9 mouse cellular contexts compared by ENCODE assay signal in the genomic region with DNA sequence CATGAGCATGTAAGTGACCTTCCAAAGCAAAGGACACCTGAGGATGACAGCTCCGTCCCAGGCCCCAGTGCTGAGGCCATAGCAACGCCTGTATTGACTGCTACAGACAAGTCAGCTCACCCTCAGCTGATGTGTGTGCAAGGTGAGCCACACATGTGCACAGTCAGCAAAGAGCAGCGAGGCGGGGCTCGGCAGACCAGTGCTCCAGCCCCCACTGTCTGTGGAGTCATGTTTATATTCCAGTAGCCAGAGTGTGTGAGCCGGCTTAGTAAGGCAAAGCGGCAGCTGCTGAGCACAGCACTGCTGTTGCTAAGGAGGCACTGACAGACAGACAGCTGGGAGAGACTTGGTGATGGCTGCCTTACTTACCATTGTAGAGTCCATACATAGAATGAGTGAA. TPM values are rescaled to one million over a fixed set of nuclear protein-coding genes. Genes with fewer than 3 reads are reported as not detected.
DNase-seq lines count a peak whose midpoint lies in the region; ATAC-seq and TF ChIP-seq lines count a peak whose summit lies in the region.
"Had no signal": no experiment of that assay in that cellular context is flagged by ENCODE, and none has a peak within 500 bp of the region (broad histone marks: within the 10 kb centered on the region; RNA-seq: fewer than 3 reads in every experiment).

No protein-coding gene starts in this region.

- H3K9ac ChIP-seq in lung, embryonic 14.5 days: no peak overlapping the region
- no peak overlapping the region for H3K9ac ChIP-seq in forebrain, embryonic 12.5 days
- H3K9ac ChIP-seq in limb, embryonic 14.5 days (ENCODE audit: low read depth, low read length, severe bottlenecking): no peak overlapping the region
- H3K9ac ChIP-seq in stomach, embryonic 14.5 days (replicated peaks; ENCODE audit: low read depth, low read length): no peak overlapping the region

- TF ChIP-seq CTCF in lung, embryonic 14.5 days (IDR thresholded peaks at IDR 0.05; ENCODE audit: low read depth): no peak

- TF ChIP-seq POLR2A in limb, embryonic 14.5 days (IDR thresholded peaks at IDR 0.05; ENCODE audit: borderline replicate concordance, extremely low read depth, insufficient read depth, insufficient read length): no peak

- no peaks in the 10 kb centered on the region; the same call in 1 of the 2 replicates for H3K27me3 ChIP-seq in lung, embryonic 14.5 days (ENCODE audit: insufficient read depth, low read length)
- peaks cover 6% of the 10 kb centered on the region; the same call in 1 of the 2 replicates for H3K27me3 ChIP-seq in forebrain, embryonic 12.5 days
- H3K27me3 ChIP-seq in limb, embryonic 14.5 days (ENCODE audit: control insufficient read depth, insufficient read depth, low read length): no peaks in the 10 kb centered on the region
- no peaks in the 10 kb centered on the region for H3K27me3 ChIP-seq in stomach, embryonic 14.5 days (ENCODE audit: control insufficient read depth, insufficient read depth, low read length)

- no peak overlapping the region for H3K27ac ChIP-seq in lung, embryonic 14.5 days (ENCODE audit: low read depth)
- H3K27ac ChIP-seq in forebrain, embryonic 12.5 days: peak overlapping the region; percentile 59; the same call in 1 of the 2 replicates
- H3K27ac ChIP-seq in limb, embryonic 14.5 days (replicated peaks; ENCODE audit: low read depth, low read length): no peak overlapping the region
- no peak overlapping the region for H3K27ac ChIP-seq in stomach, embryonic 14.5 days (ENCODE audit: low read length)

- peak; percentile 58; the same call in 1 of the 2 replicates for ATAC-seq in lung, embryonic 14.5 days (ENCODE audit: insufficient read depth)
- peak; percentile 83 for ATAC-seq in forebrain, embryonic 12.5 days (ENCODE audit: low FRiP score)
- peak; percentile 44; the same call in 1 of the 2 replicates for ATAC-seq in limb, embryonic 14.5 days (ENCODE audit: low FRiP score, low read depth)
- ATAC-seq in stomach, embryonic 14.5 days (ENCODE audit: insufficient number of reproducible peaks, insufficient read depth, low FRiP score, low read depth): peak; percentile 23; the same call in 1 of the 2 replicates
- ATAC-seq in megakaryocyte-erythroid progenitor cell, adult 5-6 weeks (replicated peaks; ENCODE audit: low FRiP score, low TSS enrichment, poor library complexity, severe bottlenecking): no peak
- no peak for ATAC-seq in erythroblast, adult 5-6 weeks (replicated peaks; ENCODE audit: low FRiP score, poor library complexity, severe bottlenecking)

- no peak overlapping the region for H3K4me3 ChIP-seq in lung, embryonic 14.5 days (ENCODE audit: low read depth, low read length)
- no peak overlapping the region for H3K4me3 ChIP-seq in forebrain, embryonic 12.5 days (replicated peaks)
- H3K4me3 ChIP-seq in limb, embryonic 14.5 days (replicated peaks; ENCODE audit: low read length): no peak overlapping the region
- H3K4me3 ChIP-seq in stomach, embryonic 14.5 days (ENCODE audit: low read depth, low read length): no peak overlapping the region

- H3K9me3 ChIP-seq in lung, embryonic 14.5 days (ENCODE audit: low read depth, low read length): no peaks in the 10 kb centered on the region
- no peaks in the 10 kb centered on the region for H3K9me3 ChIP-seq in forebrain, embryonic 12.5 days
- H3K9me3 ChIP-seq in limb, embryonic 14.5 days (ENCODE audit: control insufficient read depth, low read length): no peaks in the 10 kb centered on the region
- H3K9me3 ChIP-seq in stomach, embryonic 14.5 days (ENCODE audit: control insufficient read depth, low read depth, low read length): no peaks in the 10 kb centered on the region

- 30% methylated on average over 7 of the region's 7 CpGs for WGBS in lung, embryonic 14.5 days
- WGBS in forebrain, embryonic 12.5 days: 32% methylated on average over 7 of the region's 7 CpGs
- 69% methylated on average over 7 of the region's 7 CpGs for WGBS in limb, embryonic 14.5 days
- 39% methylated on average over 7 of the region's 7 CpGs for WGBS in stomach, embryonic 14.5 days

- H3K4me1 ChIP-seq in lung, embryonic 14.5 days (ENCODE audit: insufficient read depth): peaks cover 9% of the 10 kb centered on the region
- peaks cover 52% of the 10 kb centered on the region for H3K4me1 ChIP-seq in forebrain, embryonic 12.5 days
- H3K4me1 ChIP-seq in limb, embryonic 14.5 days (ENCODE audit: control insufficient read depth, insufficient read depth, low read length): peaks cover 31% of the 10 kb centered on the region
- peaks cover 25% of the 10 kb centered on the region for H3K4me1 ChIP-seq in stomach, embryonic 14.5 days (ENCODE audit: control insufficient read depth, insufficient read depth, low read length)

- no peaks in the 10 kb centered on the region for H3K36me3 ChIP-seq in lung, embryonic 14.5 days (ENCODE audit: insufficient read depth)
- H3K36me3 ChIP-seq in forebrain, embryonic 12.5 days (replicated peaks): no peaks in the 10 kb centered on the region
- no peaks in the 10 kb centered on the region for H3K36me3 ChIP-seq in limb, embryonic 14.5 days (ENCODE audit: control insufficient read depth, insufficient read depth, low read length)
- H3K36me3 ChIP-seq in stomach, embryonic 14.5 days (ENCODE audit: control insufficient read depth, insufficient read depth, low read length): no peaks in the 10 kb centered on the region

- H3K4me2 ChIP-seq in lung, embryonic 14.5 days: no peak overlapping the region
- H3K4me2 ChIP-seq in forebrain, embryonic 12.5 days: 0 out of 2 replicates have a peak overlapping the region, but pooled peaks have one; percentile 11
- no peak overlapping the region for H3K4me2 ChIP-seq in limb, embryonic 14.5 days (replicated peaks; ENCODE audit: low read depth, low read length, severe bottlenecking)
- H3K4me2 ChIP-seq in stomach, embryonic 14.5 days (replicated peaks; ENCODE audit: low read depth, low read length): no peak overlapping the region

- DNase-seq in lung, embryonic 14.5 days: peak; percentile 55
- no peak for DNase-seq in lung, postnatal 10 days
- DNase-seq in limb, embryonic 14.5 days (ENCODE audit: low spot score): peak; percentile 35
- no peak for DNase-seq in testis, postnatal 14 days (ENCODE audit: low spot score)
- DNase-seq: lung, postnatal 14 days had no signal

RNA-seq across cellular contexts. Expression of gene Med13l, which starts 59.3 kb away (rescaled TPM):
- 11.9 and 14.1 TPM in 2 replicates for polyA plus RNA-seq in lung, embryonic 14.5 days (2014; fragmentation: Nextera tagmentation; extraction: Ambion mirVana)
- 17.7 and 19.1 TPM in 2 replicates for polyA plus RNA-seq in forebrain, embryonic 12.5 days (2016; fragmentation: Nextera tagmentation; extraction: Ambion mirVana)
- 17.8 and 23.0 TPM in 2 replicates for polyA plus RNA-seq in limb, embryonic 14.5 days (2012; rRNA removed)
- 19.8 and 22.8 TPM in 2 replicates for polyA plus RNA-seq in limb, embryonic 14.5 days (2014; fragmentation: Nextera tagmentation; extraction: Ambion mirVana)
- 16.2 and 17.2 TPM in 2 replicates for polyA plus RNA-seq in stomach, embryonic 14.5 days (2014; fragmentation: Nextera tagmentation; extraction: Ambion mirVana)
- 25.9 and 27.3 TPM in 2 replicates for total RNA-seq in megakaryocyte-erythroid progenitor cell, adult 5-6 weeks (2014; fragmentation: Nextera tagmentation)
- total RNA-seq in megakaryocyte-erythroid progenitor cell, adult 5-6 weeks (2017): 11.3 and 13.6 TPM in 2 replicates
- 49.2 and 56.6 TPM in 2 replicates for total RNA-seq in erythroblast, adult 5-6 weeks (2015; ENCODE audit: low replicate concordance)
- total RNA-seq in erythroblast, adult 5-6 weeks (2017; ENCODE audit: low replicate concordance): 82.2 and 99.3 TPM in 2 replicates

Comparison
In these comparisons a context has a peak if more than half of its experiments do, and no peak if none do; other contexts are left out.
1. DNase-seq: peak in lung, embryonic 14.5 days (single experiment) and limb, embryonic 14.5 days (single experiment); none in lung, postnatal 10 days (single experiment) and testis, postnatal 14 days (single experiment).
2. ATAC-seq: peak in lung, embryonic 14.5 days (single experiment), forebrain, embryonic 12.5 days (single experiment), limb, embryonic 14.5 days (single experiment) and stomach, embryonic 14.5 days (single experiment); none in megakaryocyte-erythroid progenitor cell, adult 5-6 weeks (single experiment) and erythroblast, adult 5-6 weeks (single experiment).